Mouse (Mus musculus): Measurements from ENCODE around the gene Ttc25. TPM values are rescaled to one million over a fixed set of nuclear protein-coding genes. Genes with fewer than 3 reads are reported as not detected.
"Not testable (repeated sequence)": the region's sequence is repeated elsewhere in the genome, so short reads cannot be mapped to it uniquely, and the experiment has no call there.

Ttc25 gene
- polyA plus RNA-seq, 1 experiment from 2014 or later = 1.0 TPM

DNA sequence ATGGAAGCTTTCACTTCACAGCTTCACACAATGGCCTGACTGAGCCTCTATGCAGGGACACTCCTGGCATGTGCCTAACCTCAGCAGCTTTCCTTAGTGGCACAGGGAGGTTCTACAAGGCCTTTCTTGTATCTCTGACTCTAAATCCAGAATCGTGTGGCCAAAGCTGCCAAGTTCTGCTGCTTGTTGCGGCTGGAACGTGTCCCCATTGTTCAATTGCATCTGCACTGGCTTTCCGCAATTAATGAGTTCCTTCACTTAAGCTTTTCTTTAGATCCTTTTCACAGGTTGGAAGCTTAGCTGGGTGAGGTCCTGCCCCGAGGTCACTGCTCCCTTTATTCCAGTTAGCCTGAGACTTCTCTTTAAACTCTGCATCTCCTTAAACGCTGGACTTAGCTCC, 11.5 kb upstream of the Ttc25 start:
- no peak overlapping the region for H3K9ac ChIP-seq (ENCODE audit: low read length)
- H3K36me3 ChIP-seq (ENCODE audit: control insufficient read depth, insufficient read depth, low read length) = no peaks in the 10 kb centered on the region
- no peaks in the 10 kb centered on the region for H3K27me3 ChIP-seq (ENCODE audit: control insufficient read depth, insufficient read depth, low read length)
- no peak for ATAC-seq (ENCODE audit: insufficient number of reproducible peaks, insufficient read depth, low FRiP score, low read depth)
- H3K4me3 ChIP-seq (ENCODE audit: control insufficient read depth in 1 of 2, insufficient read depth in 1 of 2, low read depth in 1 of 2, low read length in 2 of 2) = no peak overlapping the region
- no peak overlapping the region for H3K4me2 ChIP-seq (ENCODE audit: low read length)
- H3K4me1 ChIP-seq (ENCODE audit: control insufficient read depth in 2 of 2, insufficient read depth in 2 of 2, low read length in 2 of 2) = no peaks in the 10 kb centered on the region
- 0 out of 2 replicates have a peak, but pooled peaks cover 3% of the 10 kb centered on the region for H3K9me3 ChIP-seq (ENCODE audit: control insufficient read depth, low read length)
- no peak overlapping the region for H3K27ac ChIP-seq (replicated peaks in 1 of 2; ENCODE audit: control insufficient read depth in 1 of 2, insufficient read depth in 1 of 2, low read depth in 2 of 2, low read length in 2 of 2)
- WGBS = 76% methylated on average over 6 of the region's 6 CpGs

DNA sequence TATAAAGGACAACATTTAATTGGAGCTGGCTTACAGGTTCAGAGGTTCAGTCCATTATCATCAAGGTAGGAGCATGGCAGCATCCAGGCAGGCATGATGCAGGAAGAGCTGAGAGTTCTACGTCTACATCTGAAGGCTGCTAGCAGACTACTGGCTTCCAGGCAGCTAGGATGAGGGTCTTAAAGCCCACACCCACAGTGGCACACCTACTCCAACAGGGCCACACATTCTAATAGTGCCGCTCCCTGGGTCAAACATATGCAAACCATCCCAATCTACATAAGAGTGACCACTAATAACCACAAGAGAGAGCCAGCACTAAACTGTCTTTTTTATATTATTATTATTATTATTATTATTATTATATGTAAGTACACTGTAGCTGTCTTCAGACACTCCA, 11.0 kb upstream of the Ttc25 start:
- WGBS = 90% methylated on average over 2 of the region's 2 CpGs

DNA sequence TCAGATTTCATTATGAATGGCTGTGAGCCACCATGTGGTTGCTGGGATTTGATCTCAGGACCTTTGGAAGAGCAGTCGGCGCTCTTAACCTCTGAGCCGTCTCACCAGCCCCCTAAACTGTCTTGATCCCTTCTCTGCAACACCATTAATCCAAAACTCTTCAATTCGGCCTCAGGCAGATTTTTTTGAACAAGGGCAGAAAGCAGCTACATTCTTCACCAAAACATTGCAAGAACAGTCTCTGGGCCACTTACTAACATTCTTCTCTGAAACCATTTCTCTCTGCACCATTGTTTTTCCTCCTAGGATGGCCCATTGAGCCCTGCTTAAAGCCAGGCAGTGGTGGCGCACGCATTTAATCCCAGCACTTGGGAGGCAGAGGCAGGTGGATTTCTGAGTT, 10.6 kb upstream of the Ttc25 start:
- not testable (repeated sequence) for H3K9me3 ChIP-seq (ENCODE audit: control insufficient read depth, low read length); H3K36me3 ChIP-seq (ENCODE audit: control insufficient read depth, insufficient read depth, low read length); H3K27me3 ChIP-seq (ENCODE audit: control insufficient read depth, insufficient read depth, low read length); H3K4me1 ChIP-seq (ENCODE audit: control insufficient read depth in 2 of 2, insufficient read depth in 2 of 2, low read length in 2 of 2); ATAC-seq (ENCODE audit: insufficient number of reproducible peaks, insufficient read depth, low FRiP score, low read depth); H3K4me2 ChIP-seq (ENCODE audit: low read length); H3K27ac ChIP-seq (replicated peaks in 1 of 2; ENCODE audit: control insufficient read depth in 1 of 2, insufficient read depth in 1 of 2, low read depth in 2 of 2, low read length in 2 of 2); H3K9ac ChIP-seq (ENCODE audit: low read length); H3K4me3 ChIP-seq (ENCODE audit: control insufficient read depth in 1 of 2, insufficient read depth in 1 of 2, low read depth in 1 of 2, low read length in 2 of 2)
- 84% methylated on average over 6 of the region's 6 CpGs for WGBS

More for the DNA sequence above, 11.0 kb upstream of the Ttc25 start:
- H3K9ac ChIP-seq (ENCODE audit: low read length); H3K27me3 ChIP-seq (ENCODE audit: control insufficient read depth, insufficient read depth, low read length); H3K9me3 ChIP-seq (ENCODE audit: control insufficient read depth, low read length); H3K4me1 ChIP-seq (ENCODE audit: control insufficient read depth in 2 of 2, insufficient read depth in 2 of 2, low read length in 2 of 2); H3K4me2 ChIP-seq (ENCODE audit: low read length); H3K27ac ChIP-seq (replicated peaks in 1 of 2; ENCODE audit: control insufficient read depth in 1 of 2, insufficient read depth in 1 of 2, low read depth in 2 of 2, low read length in 2 of 2); ATAC-seq (ENCODE audit: insufficient number of reproducible peaks, insufficient read depth, low FRiP score, low read depth); H3K36me3 ChIP-seq (ENCODE audit: control insufficient read depth, insufficient read depth, low read length); H3K4me3 ChIP-seq (ENCODE audit: control insufficient read depth in 1 of 2, insufficient read depth in 1 of 2, low read depth in 1 of 2, low read length in 2 of 2): not testable (repeated sequence)

DNA sequence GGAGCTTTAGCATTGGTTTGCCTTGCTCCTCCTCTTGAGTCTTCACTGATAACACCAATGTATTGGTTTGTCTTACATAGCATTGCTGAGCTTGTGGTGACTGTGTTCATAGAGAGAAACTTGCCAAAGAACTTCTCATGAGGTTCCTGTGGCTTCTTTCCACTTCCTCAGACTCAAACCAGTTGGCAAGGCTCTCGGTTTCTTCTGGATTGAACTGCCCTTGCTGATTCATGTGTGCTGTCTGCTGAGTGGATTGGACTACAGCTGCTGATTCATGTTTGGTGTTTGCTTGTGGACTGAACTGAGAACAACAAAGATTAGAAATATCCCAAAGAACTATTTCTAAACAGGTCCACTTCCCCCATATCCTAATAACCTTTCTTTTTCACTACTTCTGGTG, 9.4 kb upstream of the Ttc25 start:
- 81% methylated on average over 1 of the region's 1 CpGs for WGBS
- Histone ChIP-seq H3K9me3 (ENCODE audit: control insufficient read depth, low read length) (0 out of 2 replicates have a peak, but pooled peaks cover 3% of the 10 kb centered on the region), H3K27ac (replicated peaks in 1 of 2; ENCODE audit: control insufficient read depth in 1 of 2, insufficient read depth in 1 of 2, low read depth in 2 of 2, low read length in 2 of 2) (no peak overlapping the region), H3K36me3 (ENCODE audit: control insufficient read depth, insufficient read depth, low read length) (no peaks in the 10 kb centered on the region), H3K4me2 (ENCODE audit: low read length) (no peak overlapping the region), H3K4me3 (ENCODE audit: control insufficient read depth in 1 of 2, insufficient read depth in 1 of 2, low read depth in 1 of 2, low read length in 2 of 2) (no peak overlapping the region), H3K27me3 (ENCODE audit: control insufficient read depth, insufficient read depth, low read length) (no peaks in the 10 kb centered on the region), H3K4me1 (ENCODE audit: control insufficient read depth in 2 of 2, insufficient read depth in 2 of 2, low read length in 2 of 2) (no peaks in the 10 kb centered on the region), H3K9ac (ENCODE audit: low read length) (no peak overlapping the region)
- ATAC-seq (ENCODE audit: insufficient number of reproducible peaks, insufficient read depth, low FRiP score, low read depth) = no peak

DNA sequence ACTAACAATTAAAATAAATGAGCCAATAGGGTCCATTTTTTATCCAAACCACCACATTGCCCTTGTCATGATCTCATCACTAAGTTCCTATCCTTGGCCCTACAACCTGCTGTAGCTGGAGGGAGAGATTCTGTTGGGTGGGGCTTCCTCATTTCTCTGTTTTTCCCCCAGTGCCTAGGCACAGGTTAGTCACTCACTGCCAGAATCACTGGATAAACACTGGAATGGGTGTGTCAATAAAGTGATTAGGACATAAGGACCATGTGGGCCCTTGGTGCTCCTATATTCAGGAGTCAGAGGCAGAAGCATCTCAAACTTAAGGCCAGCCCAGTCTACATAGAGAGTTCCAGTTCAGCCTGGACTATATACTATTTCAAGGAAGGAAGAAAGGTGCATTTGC, 8.9 kb upstream of the Ttc25 start:
- Histone ChIP-seq H3K27ac (replicated peaks in 1 of 2; ENCODE audit: control insufficient read depth in 1 of 2, insufficient read depth in 1 of 2, low read depth in 2 of 2, low read length in 2 of 2) (no peak overlapping the region), H3K27me3 (ENCODE audit: control insufficient read depth, insufficient read depth, low read length) (no peaks in the 10 kb centered on the region), H3K9ac (ENCODE audit: low read length) (no peak overlapping the region), H3K9me3 (ENCODE audit: control insufficient read depth, low read length) (0 out of 2 replicates have a peak, but pooled peaks cover 3% of the 10 kb centered on the region), H3K4me3 (ENCODE audit: control insufficient read depth in 1 of 2, insufficient read depth in 1 of 2, low read depth in 1 of 2, low read length in 2 of 2) (no peak overlapping the region), H3K4me2 (ENCODE audit: low read length) (no peak overlapping the region), H3K36me3 (ENCODE audit: control insufficient read depth, insufficient read depth, low read length) (no peaks in the 10 kb centered on the region), H3K4me1 (ENCODE audit: control insufficient read depth in 2 of 2, insufficient read depth in 2 of 2, low read length in 2 of 2) (no peaks in the 10 kb centered on the region)
- ATAC-seq (ENCODE audit: insufficient number of reproducible peaks, insufficient read depth, low FRiP score, low read depth) = no peak

DNA sequence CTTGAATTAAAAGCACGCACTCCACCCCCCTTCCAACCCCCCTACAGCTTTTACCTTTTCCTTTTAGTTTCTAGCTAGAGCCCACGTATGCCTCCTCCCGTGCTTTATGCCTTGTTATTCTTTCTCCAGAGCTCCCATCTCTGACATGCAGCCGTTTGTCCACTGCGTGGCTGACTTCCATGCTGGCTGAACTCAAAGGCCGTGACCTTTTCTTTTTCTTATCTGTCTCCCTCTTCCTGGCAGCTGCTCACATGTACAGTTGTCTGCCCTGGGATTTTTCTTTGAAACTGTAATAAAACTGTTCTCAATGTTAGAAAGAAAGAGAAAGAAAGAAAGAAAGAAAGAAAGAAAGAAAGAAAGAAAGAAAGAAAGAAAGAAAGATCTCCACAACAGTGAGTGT, 4.4 kb upstream of the Ttc25 start:
- Histone ChIP-seq H3K9ac (ENCODE audit: low read length) (no peak overlapping the region), H3K9me3 (ENCODE audit: control insufficient read depth, low read length) (0 out of 2 replicates have a peak, but pooled peaks cover under 1% of the 10 kb centered on the region), H3K27me3 (ENCODE audit: control insufficient read depth, insufficient read depth, low read length) (no peaks in the 10 kb centered on the region), H3K4me1 (ENCODE audit: control insufficient read depth in 2 of 2, insufficient read depth in 2 of 2, low read length in 2 of 2) (peaks cover 3 to 6% of the 10 kb centered on the region in 2 experiments; a peak in 3 of 4 replicates), H3K4me2 (ENCODE audit: low read length) (no peak overlapping the region), H3K4me3 (ENCODE audit: control insufficient read depth in 1 of 2, insufficient read depth in 1 of 2, low read depth in 1 of 2, low read length in 2 of 2) (no peak overlapping the region), H3K36me3 (ENCODE audit: control insufficient read depth, insufficient read depth, low read length) (no peaks in the 10 kb centered on the region), H3K27ac (replicated peaks in 1 of 2; ENCODE audit: control insufficient read depth in 1 of 2, insufficient read depth in 1 of 2, low read depth in 2 of 2, low read length in 2 of 2) (no peak overlapping the region)
- 22% methylated on average over 6 of the region's 6 CpGs for WGBS
- ATAC-seq (ENCODE audit: insufficient number of reproducible peaks, insufficient read depth, low FRiP score, low read depth) = no peak

DNA sequence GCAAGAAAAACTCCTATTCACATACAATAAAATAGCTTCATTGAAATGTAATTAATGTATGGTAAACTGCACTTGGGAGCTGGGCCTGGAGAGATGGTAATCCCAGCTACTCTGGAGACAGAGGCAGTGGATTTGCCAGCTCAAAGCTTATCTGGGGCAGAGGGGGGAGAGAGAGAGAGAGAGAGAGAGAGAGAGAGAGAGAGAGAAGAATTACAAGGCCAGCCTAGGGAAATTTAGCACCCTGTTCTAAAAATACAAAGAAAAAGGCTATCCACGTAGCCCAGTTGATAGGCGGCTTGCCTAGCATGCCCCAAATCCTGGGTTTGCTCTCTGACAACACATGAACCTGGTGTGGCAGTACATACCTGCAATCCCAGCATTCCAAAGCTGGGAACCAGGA, 3.8 kb upstream of the Ttc25 start:
- ATAC-seq (ENCODE audit: insufficient number of reproducible peaks, insufficient read depth, low FRiP score, low read depth) = no peak
- H3K36me3 ChIP-seq (ENCODE audit: control insufficient read depth, insufficient read depth, low read length) = no peaks in the 10 kb centered on the region
- peaks cover 4 to 6% of the 10 kb centered on the region in 2 experiments; a peak in 3 of 4 replicates for H3K4me1 ChIP-seq (ENCODE audit: control insufficient read depth in 2 of 2, insufficient read depth in 2 of 2, low read length in 2 of 2)
- H3K4me2 ChIP-seq (ENCODE audit: low read length) = no peak overlapping the region
- WGBS = 57% methylated on average over 2 of the region's 2 CpGs
- no peaks in the 10 kb centered on the region for H3K27me3 ChIP-seq (ENCODE audit: control insufficient read depth, insufficient read depth, low read length)
- H3K4me3 ChIP-seq (ENCODE audit: control insufficient read depth in 1 of 2, insufficient read depth in 1 of 2, low read depth in 1 of 2, low read length in 2 of 2) = no peak overlapping the region
- H3K9ac ChIP-seq (ENCODE audit: low read length) = no peak overlapping the region
- no peaks in the 10 kb centered on the region for H3K9me3 ChIP-seq (ENCODE audit: control insufficient read depth, low read length)
- no peak overlapping the region for H3K27ac ChIP-seq (replicated peaks in 1 of 2; ENCODE audit: control insufficient read depth in 1 of 2, insufficient read depth in 1 of 2, low read depth in 2 of 2, low read length in 2 of 2)

DNA sequence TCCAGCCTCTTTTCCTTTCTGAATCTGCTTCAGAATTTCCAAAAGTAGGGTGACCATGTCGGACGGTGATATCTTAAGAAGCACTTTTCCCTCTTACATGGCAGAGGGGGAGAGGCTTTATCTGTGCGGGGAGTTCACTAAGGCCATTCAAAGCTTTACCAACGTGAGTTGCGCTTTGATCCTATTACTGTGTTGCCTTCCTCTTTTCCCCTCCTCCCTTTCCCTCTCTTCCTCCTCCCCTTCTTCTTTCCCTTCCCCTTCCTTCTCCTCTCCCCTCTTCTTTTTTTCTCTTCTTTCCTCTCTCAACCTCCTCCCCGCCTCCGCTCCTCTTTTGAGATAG, 309 bp downstream of the Ttc25 start:
- ATAC-seq (ENCODE audit: insufficient number of reproducible peaks, insufficient read depth, low FRiP score, low read depth) = no peak; the same call in 1 of the 2 replicates
- Histone ChIP-seq H3K27ac (replicated peaks in 1 of 2; ENCODE audit: control insufficient read depth in 1 of 2, insufficient read depth in 1 of 2, low read depth in 2 of 2, low read length in 2 of 2) (no peak overlapping the region; a peak in 1 of 4 replicates), H3K36me3 (ENCODE audit: control insufficient read depth, insufficient read depth, low read length) (no peaks in the 10 kb centered on the region), H3K4me3 (ENCODE audit: control insufficient read depth in 1 of 2, insufficient read depth in 1 of 2, low read depth in 1 of 2, low read length in 2 of 2) (peak overlapping the region; percentile 38 to 52), H3K9me3 (ENCODE audit: control insufficient read depth, low read length) (no peaks in the 10 kb centered on the region), H3K27me3 (ENCODE audit: control insufficient read depth, insufficient read depth, low read length) (no peaks in the 10 kb centered on the region), H3K4me1 (ENCODE audit: control insufficient read depth in 2 of 2, insufficient read depth in 2 of 2, low read length in 2 of 2) (peaks cover 4 to 6% of the 10 kb centered on the region in 2 experiments; a peak in 3 of 4 replicates), H3K4me2 (ENCODE audit: low read length) (peak overlapping the region; percentile 77), H3K9ac (ENCODE audit: low read length) (peak overlapping the region; percentile 69)
- 25% methylated on average over 7 of the region's 7 CpGs for WGBS

All from heart, embryonic 14.5 days (tissue).